Mouse (Mus musculus) heart, adult 2 months (tissue): ENCODE data around the gene Dgkz.

ENCODE experiments used
- CTCF ChIP-seq: fragments of 200-600 bp; IDR thresholded peaks from 2 replicates; pipeline ENCODE4 v1.8.1; 2022; ENCODE audit warnings: antibody characterized with exemption, mild to moderate bottlenecking, moderate library complexity
- EP300 ChIP-seq: fragments of 200-500 bp; IDR thresholded peaks from 2 replicates; pipeline ENCODE4 v1.6.1; 2011; ENCODE audit warnings: low read depth, low read length, control low read depth; ENCODE audit not compliant: insufficient read depth
- POLR2A ChIP-seq: fragments of 200-500 bp; IDR thresholded peaks from 2 replicates; pipeline ENCODE4 v1.6.1; 2011; ENCODE audit warnings: mild to moderate bottlenecking, low read depth, low read length, control low read depth; ENCODE audit not compliant: insufficient read depth

DNA sequence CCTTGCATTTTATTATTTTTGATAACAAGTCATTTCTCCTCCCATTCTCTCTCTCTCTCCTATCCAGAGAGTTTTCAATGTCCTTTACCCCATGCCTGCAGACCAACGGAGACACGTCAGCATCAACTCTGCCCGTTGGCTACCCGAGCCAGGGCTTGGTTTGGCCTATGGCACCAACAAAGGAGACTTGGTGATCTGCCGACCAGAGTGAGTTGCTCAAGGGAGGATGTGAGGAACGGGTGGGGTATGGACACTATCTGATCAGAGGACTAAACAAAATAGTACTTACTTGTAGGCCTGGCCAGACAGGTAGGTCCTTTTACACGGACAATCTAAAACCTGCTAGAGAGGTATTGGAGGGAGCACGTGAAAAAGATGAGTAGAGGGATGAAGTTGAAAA lies 75.2 kb downstream of the Dgkz start:
- TF ChIP-seq POLR2A (no peak), EP300 (no peak), CTCF (no peak)
